Mouse (Mus musculus): ENCODE measurements around the gene Akt3.

The Akt3 gene

DNA sequence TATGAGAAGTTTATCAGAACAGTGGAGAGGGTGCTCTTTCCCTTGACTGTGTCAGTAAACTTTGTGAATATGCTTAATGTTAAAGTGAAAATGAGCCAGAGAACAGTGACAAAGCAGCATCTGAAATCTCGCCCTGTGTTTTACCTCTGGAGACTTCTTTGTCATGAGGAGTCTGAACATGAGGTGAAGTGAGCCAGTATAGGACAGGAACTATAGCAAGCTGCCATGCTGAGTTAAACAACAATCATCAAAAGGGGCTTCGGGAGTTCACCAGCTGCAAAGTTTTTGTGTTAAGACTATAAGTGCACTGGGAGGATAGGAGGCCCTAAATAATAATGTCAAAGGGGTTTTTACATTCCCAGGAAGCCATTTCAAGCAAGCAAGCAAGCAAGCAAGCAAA, 71.3 kb downstream of the Akt3 start:
- DNase-seq: no peak

DNA sequence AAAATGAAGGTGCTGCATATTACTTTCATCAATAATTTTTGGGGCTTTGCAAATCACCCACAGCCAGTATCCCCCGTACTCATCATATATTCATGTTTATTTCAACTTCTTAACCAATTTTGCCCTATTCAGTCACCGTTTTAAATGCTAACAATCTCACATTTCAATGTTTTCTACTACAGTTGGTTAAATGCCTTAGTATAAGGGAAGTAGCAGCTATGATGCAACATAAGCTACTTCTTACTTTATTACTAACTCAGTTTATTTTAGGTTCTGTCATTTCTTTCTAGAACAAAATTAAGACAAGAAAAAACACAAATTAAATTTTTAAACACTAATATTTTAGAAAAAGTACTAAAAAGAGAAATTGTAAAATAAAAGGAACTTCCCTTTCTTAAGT, 78.4 kb downstream of the Akt3 start:
- DNase-seq: no peak

DNA sequence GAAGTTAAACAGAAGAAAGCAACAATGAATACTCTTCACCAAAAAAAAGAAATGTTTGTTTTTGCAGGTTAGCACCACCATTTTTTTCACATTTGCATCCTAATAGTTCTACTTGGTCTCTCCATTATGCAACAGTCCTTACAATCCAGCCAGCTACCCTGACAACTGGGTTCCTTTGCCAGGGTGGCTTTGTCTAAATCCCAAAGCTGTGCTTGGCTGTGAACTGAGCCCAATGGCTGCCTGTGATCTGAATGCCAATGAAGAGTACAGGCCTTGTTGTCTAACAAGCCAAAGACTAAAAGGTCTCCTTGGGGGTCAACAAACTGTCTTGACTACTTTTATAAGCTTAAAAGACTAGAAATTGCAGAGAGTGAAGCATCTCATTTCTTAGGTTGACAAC, 82.6 kb downstream of the Akt3 start:
- DNase-seq: no peak

DNA sequence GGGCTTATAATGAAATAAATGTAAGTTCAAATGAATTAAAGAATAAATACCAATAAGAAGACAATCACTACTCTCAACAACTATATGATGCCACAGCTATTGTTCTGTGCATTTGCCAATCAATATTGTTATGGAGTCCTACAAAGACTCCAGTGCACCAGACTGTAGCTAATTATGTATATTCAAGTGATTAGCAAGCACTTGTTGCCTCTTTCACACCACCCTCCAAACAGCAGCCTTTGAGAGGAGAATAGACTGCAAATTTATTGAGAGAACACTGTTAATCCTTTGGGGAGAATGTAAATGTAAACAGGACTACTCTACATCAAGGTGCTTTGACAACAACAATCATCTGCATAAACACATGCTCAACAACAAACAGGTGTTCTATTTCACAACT, 86.7 kb downstream of the Akt3 start:
- DNase-seq: no peak

DNA sequence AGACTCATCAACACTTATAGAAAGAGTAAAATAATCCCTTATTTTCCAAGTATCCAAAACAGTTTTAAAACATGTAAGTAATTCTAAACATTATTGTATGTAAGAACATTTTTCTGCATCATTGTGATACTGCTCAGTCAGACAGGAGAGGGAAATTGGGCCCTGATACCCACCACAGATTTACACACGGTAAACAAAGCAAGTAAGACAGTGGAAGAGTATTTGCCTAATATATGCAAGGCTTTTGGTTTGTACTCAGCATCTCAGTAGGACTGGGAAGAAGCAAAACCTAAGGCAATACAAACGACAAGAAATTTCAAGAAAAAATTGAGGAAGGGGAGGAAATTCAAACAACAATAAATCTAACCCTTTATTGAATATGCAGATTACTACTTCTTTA, 92.2 kb downstream of the Akt3 start:
- no peak for DNase-seq

DNA sequence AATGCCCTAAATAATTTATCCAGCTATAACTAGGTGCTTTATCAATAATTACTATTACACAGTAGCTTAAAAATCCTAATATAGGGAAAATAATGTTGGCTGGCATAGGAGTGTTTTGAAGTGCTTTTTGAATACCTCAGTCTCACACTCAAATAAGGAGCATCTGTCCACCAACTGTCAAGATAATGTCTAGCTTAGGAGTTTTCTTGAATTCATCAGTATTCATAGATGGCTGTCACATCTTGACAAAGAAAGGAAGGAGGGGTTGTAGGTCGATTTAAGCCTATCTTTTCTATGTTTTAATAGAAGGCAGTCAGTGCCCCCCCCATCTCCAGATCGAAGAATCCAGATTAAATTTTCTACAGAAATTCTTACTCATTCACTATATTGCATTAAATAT, 92.7 kb downstream of the Akt3 start:
- DNase-seq: no peak

DNA sequence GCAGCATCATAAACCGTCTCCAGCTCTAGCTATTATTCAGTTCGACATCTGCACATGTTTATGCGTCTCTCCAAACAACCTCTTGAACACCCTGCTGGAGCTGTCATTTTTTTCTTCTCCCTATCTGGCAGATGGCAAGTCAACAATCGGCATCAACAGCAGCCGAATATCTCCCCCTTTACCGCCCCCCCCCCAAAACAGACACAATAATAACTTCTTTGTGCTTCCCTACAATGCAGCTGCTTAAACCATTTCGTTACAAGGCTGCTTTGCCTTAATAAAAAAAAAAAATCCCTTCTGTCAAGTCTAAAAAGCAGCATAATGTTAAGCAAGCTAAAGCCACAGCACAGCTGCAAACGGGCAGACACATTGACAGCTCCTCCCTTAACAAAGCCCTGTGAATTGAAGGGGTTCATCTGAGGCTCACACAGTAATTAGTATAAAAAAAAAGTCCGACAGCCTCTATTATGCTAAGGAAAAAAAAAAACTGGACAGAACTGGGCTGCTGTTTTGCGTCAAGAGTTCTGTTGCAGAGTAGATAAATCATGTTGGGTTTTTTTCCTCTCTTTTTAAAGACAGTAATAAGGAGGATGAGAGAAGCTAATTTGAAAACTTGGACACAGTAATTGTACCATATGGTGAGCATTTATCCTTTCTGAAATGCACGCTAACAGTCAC, 107.5 kb downstream of the Akt3 start:
- no peak for DNase-seq

DNA sequence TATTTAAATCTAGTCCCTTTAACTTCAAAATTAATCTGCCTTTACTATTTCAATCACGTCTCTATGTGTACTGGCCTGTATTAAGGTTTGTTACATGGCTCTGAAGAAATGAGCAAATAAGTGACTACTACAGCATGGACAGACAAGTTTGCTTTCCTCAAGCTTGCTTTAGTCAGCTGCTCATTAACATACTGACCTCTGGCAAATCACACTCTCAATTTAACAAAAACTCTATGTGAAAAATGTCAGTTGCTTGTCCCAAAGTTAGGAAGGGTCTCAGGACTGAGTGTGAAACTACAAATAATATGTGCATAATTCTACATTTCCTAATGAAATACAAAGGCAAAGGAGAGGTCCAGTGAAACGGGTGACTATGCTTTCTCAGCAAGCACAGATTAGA, 109.3 kb downstream of the Akt3 start:
- no peak for DNase-seq

DNA sequence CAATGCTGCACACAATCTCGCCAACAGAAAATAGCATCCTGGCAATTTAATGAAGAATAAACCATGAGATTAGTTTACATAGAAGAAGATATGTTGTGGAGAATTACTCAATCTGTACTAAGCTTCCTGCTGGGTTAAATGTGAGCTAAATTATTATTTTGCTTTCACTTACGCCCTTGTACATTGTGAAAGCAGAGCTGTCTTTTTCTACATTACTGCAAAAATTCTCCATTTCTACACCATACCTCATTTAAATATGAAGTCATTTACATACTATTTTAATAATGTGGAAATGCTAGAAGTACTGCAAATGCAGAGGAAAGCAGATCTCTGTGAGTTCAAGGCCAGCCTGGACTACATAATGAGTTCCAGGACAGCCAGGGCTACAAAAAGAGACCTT, 116.5 kb downstream of the Akt3 start:
- no peak for DNase-seq

DNA sequence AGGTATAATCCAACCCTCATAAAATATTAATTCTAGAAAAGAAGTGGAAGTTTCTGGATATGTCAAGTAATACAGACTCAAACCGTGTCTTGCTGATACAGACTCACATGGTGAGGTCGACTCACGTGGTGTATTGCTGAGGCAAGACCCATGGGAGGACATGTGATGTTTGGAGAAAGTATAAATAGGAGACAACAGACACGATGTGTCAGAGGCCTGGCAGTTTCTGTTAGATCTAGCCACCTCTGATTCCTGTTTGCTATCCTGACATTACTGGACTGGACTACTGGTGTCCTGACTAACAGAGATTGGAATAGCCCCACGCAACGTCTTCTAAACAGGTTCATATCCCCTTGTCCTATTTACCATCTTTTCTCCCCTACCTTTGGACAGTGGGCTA, 118.4 kb downstream of the Akt3 start:
- DNase-seq: no peak

DNA sequence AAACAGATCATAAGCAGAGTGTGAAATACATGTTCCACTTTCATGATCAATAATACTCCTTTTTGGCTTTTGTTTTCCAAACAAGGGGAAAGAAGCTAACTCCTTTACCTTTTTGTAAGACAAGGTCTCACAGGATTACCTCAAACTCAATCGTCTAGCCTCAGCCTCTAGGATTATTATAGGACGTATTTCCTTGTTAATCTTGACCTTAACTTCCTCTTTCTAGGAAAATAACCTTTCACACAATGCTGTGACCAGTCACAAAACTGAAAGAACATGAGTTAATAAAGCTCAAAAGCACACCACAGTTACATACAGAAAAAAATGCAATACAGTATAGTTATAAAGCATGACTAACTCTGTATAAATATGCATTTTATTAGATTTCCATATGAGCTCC, 126.5 kb downstream of the Akt3 start:
- no peak for DNase-seq

DNA sequence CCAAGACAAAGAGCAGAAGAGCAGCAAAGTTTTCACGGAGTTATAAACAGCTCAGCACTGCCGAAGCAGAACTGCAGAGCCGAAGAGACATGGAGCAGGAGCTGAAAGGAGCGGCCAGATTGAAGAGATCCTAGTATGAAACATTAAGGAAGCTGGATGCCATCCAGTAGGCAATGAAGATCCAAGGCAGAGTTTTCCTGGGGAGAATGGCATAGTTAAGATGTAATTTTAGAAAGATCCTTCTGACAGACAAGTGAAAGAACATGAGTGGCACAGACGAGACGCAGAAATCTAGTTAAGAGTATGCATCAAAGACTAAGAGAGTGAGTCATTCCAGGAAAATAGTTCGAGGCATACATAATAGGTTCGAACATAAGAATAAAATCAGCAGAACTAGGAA, 131.3 kb downstream of the Akt3 start:
- DNase-seq: no peak

DNA sequence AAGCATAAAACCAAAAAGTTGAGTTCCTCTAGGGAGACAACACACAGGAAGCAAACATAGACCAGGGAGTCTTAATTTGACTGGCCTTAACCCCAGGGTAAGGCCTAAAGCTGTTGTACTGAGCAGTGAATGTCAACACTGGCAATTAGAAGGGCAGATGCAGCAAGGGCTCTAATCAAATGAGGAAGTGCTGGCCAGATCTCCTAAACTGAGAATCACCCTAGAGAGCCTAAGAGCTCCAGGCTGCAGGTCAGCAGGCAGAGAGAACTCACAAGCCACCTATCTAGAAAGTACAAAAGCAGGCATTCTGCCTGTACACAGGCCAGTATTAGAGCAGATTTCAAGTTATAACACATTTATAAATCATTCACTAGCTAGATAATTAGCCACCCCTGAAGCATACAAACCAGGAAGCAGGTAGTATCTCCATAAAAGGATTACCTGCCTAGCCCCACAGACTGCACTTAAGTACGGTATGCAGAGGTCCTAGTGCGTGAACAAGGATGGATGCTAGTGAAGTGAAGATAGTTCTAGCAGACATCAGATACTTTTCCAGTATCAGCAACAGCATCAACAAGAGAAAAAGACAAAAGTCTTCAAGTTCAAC, 147.2 kb downstream of the Akt3 start:
- no peak for DNase-seq

DNA sequence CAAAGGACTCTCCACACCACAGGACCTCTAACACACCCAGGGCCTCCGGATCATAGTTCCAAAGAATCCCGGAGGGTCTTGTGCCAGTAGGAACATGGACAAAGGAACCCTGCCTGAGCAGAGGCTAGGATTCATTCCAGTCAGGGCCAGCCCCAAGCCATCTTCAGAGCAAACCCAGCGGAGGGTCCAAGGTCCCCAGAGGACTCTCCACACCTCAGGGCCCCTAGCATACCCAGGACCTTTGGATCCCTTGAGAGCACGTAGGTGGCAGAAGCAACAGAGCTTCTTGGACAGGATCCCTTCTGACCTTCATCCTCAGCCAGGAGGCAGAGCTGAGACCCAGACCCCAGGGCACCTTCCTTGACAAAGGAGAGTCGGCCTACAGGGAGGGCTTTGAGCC, 167.5 kb downstream of the Akt3 start:
- no peak for DNase-seq

DNA sequence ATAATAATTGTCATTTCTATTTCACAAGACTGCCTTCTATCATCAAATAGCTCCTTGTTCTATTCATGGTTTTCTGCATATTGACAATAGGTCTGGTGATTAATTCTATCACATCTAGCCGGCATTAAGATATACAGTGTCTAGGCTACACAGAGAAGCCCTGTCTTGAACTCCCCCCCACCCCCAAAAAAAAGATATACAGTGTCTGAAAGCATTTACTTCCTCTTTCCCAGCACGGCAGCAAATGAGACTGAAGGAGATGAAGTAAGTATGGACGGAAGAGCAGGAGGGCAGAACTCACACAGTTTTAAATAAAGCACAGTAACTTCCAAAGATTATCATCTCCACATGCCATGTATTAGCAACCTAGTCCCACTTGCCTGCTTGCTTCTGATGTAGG, 168.5 kb downstream of the Akt3 start:
- DNase-seq: no peak

DNA sequence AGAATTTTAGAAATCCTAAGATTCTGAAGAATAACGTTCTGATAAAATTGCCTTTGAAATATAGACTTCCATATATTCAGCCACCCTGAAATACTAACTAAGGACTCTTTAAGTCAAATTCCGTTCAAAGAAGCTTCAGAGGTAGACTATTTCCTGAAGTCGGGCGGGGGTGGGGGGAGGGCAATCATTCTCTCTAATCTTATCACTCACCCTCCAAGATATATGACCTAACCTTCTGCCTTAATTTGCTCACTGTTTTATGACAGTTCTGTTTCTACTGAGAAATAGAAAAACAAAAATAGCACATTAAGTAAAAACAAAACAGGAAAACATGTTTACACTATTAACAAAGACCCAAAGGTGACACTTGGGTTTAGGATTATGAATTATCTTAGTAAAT, 169.0 kb downstream of the Akt3 start:
- DNase-seq: no peak

DNA sequence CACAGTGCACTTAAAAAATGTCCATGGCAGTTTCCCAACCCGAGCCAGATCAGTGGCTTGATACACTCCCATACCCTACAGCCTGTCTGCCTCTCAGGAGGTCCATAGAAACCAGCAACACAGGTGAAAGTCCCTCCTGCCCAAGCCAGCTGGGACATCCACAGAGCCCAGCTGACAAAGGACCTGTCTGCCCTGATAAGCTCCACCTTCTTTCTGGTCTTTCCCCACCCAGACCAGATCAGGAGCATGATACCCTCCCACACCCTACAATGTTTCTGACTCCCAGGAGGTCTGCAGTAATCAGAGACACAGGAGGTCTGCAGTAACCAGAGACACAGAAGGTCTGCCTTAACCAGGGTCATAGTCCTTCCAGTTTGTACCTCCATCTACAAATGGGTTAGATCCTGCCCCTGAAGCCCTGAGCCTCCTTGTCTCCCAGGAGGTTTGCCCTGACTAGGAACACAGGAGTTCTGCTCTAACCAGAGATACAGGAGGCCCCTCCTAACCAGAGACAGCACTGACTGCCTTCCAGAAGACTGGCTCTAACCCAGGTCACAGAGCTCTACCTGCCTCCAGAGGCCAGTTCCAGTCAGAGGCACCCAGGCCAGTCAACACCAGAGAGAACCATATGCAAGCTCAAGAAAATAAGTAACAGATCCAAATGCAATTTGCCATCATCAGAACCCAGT, 175.9 kb downstream of the Akt3 start:
- DNase-seq: no peak

DNA sequence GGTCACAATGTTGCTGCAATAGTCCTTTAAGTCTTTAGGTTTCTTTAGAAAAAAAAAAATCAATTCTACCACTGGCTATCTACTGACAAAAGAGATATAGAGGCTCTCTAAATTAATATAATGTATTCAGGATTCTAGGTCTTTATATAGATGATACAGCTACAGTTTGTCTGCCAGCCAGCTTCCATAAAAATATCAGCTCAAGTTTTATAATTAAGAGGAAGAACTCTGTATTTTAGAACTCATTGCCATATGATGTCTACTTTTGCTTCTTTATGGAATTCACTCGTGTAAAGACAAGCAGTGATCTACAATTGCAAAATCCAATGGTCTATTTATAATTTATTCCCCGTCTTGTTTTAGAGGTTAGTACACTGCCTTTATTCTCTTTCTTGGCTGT, 188.8 kb downstream of the Akt3 start:
- DNase-seq: no peak

DNA sequence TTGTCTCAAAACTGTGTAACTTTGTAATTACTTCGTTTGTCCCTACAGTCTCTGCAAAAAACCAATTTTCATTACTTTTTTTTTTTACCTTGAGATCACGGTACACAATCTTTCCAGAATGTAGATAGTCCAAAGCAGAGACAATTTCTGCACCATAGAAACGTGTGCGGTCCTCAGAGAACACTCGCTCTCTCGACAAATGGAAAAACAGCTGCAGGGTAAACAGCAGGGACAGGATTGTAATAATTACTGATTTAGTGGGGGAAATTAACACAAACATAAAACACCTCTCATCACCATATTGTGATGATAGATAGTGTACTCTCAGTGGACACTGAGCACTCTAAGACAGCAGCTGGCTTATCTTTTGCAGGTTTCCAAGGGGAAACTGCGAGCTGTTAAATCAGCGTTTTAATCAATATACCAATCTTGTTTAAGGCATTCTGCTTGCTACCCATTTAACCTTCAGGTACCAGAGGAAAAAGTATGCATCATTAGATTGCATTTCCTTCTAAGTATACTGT, 190.8 kb downstream of the Akt3 start:
- DNase-seq: no peak

DNA sequence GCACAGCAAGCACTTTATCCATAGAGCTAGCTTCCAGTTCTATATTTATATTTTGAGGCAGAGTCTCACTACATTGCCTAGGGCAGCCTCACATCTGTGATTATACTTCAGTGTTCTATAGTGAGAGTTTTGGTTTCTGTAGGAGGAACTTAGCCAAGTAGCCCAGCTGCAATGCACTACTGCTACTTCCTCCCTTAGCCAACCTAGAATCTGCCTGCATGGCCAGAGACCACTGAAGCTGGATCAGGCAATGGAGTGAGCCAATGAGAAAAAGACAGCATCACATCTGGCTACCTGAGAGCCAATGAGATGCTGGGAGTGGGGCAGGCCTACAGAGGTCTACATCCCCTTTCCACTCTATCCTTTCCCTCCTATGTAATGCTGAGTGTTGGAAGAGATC, 192.3 kb downstream of the Akt3 start:
- no peak for DNase-seq

DNA sequence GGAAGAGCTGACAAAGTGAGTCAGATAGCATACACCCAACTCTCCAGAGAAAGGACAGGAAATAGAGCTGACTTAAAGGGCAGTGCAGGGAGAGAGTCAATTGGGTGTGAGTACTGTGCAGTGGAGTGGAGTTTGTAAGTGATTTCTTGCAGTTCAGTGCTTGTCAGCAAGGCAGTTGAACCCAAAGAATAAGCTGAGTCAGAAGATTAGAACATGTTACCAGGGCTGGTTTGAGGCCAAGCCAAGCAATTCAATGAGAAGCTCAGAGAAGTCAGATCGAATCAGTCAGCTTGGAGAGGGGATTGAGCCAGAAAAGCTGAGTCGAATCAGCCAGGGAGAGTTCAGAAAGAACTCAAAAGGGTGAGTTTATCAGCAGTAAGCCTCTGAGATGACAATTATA, 196.2 kb downstream of the Akt3 start:
- no peak for DNase-seq

DNA sequence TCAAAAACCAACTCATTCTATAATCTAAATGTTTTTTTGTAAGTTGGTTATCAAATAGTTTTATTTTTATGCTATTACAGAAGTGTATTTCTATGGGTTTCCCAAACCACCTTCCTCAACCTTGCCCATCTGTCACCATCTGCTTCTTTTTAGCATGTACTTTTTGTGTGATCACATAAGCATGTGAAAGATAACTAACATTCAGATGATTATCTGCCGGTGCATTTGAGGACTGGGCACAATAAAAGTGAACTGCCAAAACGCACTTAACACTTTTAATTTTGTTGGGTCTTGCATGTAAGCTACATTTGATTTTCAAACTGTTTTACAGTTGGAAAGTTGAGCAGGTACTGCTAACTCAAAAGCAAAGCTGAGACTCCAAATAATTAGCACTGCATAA, 203.1 kb downstream of the Akt3 start:
- no peak for DNase-seq

DNA sequence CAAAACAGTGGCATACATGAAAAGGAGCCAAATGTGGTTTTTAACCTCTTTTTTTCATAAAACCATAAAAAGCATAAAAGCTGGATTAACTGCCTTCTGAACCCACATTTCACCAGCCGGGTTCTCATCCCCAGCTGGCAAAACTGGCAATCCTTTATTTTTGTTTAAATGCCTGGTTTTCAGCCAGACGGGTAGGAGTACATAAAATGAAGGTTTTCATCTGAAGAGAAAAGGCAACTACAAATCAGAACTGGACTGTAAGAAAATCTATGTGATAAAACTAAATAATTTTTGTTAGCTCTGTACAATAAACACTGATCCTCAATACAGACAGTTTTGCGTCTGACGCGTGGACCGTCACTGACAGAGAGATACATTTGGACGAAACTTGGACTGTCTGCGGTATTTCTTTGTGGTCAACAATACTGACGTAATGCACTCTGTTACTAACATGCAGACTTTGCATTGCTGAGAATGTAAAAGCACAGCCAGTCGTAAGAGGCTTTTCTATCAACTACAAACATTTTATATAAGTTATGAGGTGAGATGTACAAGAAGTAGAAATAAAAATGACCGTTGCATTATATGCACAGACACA, 206.5 kb downstream of the Akt3 start:
- DNase-seq: no peak

DNA sequence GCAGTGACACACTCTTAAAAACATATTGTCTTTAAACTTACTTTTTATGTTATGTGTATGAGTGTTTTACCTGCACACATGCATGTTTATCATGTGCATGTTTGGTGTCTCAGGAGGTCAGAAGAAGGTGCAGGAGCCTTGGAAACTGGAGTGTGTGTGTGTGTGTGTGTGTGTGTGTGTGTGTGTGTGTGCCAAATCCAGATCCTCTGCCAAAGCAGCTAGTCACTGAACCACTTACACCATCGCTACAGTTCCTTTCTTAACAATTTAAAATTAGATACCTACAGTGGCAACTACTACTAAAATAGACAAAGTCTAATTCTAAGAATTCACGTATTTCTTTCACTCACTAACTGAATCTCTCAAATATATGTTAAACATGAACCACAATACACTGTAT, 209.2 kb downstream of the Akt3 start:
- DNase-seq: no peak
